Mouse (Mus musculus): ENCODE data around the gene Ntn1. TPM values are rescaled to one million over a fixed set of nuclear protein-coding genes. Genes with fewer than 3 reads are reported as not detected.

The Ntn1 gene
- polyA plus RNA-seq, 1 experiment from 2014 or later, result 18.3 TPM

- 55% methylated on average over 4 of the region's 4 CpGs for WGBS
- no peaks in the 10 kb centered on the region for H3K9me3 ChIP-seq (replicated peaks)
- peaks cover 46% of the 10 kb centered on the region for H3K27me3 ChIP-seq
Observed at GRCm38 (mm10) chr11:68404185-68404584, 3.6 kb upstream of the Ntn1 start.

GRCm38 (mm10) chr11:68401428-68401827, 805 bp upstream of the Ntn1 start:
- Histone ChIP-seq H3K27ac (no peak overlapping the region), H3K9me3 (replicated peaks) (no peaks in the 10 kb centered on the region), H3K4me3 (no peak overlapping the region), H3K36me3 (no peaks in the 10 kb centered on the region), H3K9ac (no peak overlapping the region), H3K4me1 (replicated peaks) (peaks cover 29% of the 10 kb centered on the region), H3K27me3 (peaks cover 74% of the 10 kb centered on the region), H3K4me2 (no peak overlapping the region)
- 31% methylated on average over 5 of the region's 5 CpGs for WGBS
- no peak for ATAC-seq (replicated peaks; ENCODE audit: insufficient number of reproducible peaks, insufficient read depth, low FRiP score, low read depth)

More at GRCm38 (mm10) chr11:68404185-68404584, 3.6 kb upstream of the Ntn1 start:
- H3K27ac ChIP-seq, result no peak overlapping the region
- peaks cover 27% of the 10 kb centered on the region for H3K4me1 ChIP-seq (replicated peaks)
- ATAC-seq (replicated peaks; ENCODE audit: insufficient number of reproducible peaks, insufficient read depth, low FRiP score, low read depth), result no peak
- H3K4me3 ChIP-seq, result no peak overlapping the region
- no peaks in the 10 kb centered on the region for H3K36me3 ChIP-seq
- H3K4me2 ChIP-seq, result no peak overlapping the region
- no peak overlapping the region for H3K9ac ChIP-seq

- peak; percentile 50 for ATAC-seq (replicated peaks; ENCODE audit: insufficient number of reproducible peaks, insufficient read depth, low FRiP score, low read depth)
- H3K27ac ChIP-seq, result peak overlapping the region; percentile 72
- WGBS, result under 1% methylated on average over 53 of the region's 57 CpGs
- H3K9ac ChIP-seq, result peak overlapping the region; percentile 68
- no peaks in the 10 kb centered on the region for H3K9me3 ChIP-seq (replicated peaks)
- peaks cover 25% of the 10 kb centered on the region for H3K4me1 ChIP-seq (replicated peaks)
- no peaks in the 10 kb centered on the region for H3K36me3 ChIP-seq
- H3K27me3 ChIP-seq, result peaks cover 84% of the 10 kb centered on the region
- H3K4me3 ChIP-seq, result peak overlapping the region; percentile 61
- H3K4me2 ChIP-seq, result peak overlapping the region; percentile 97
Observed at GRCm38 (mm10) chr11:68400021-68400671, 477 bp downstream of the Ntn1 start.

- Histone ChIP-seq H3K4me2 (peak overlapping the region; percentile 97), H3K36me3 (no peaks in the 10 kb centered on the region), H3K9ac (peak overlapping the region; percentile 68), H3K27me3 (peaks cover 88% of the 10 kb centered on the region), H3K4me3 (peak overlapping the region; percentile 61), H3K9me3 (replicated peaks) (no peaks in the 10 kb centered on the region), H3K4me1 (replicated peaks) (peaks cover 25% of the 10 kb centered on the region), H3K27ac (peak overlapping the region; percentile 72)
- WGBS, result 1% methylated on average over 47 of the region's 47 CpGs
- ATAC-seq (replicated peaks; ENCODE audit: insufficient number of reproducible peaks, insufficient read depth, low FRiP score, low read depth), result peak; percentile 40
Observed at GRCm38 (mm10) chr11:68399548-68400020, 1.0 kb downstream of the Ntn1 start.

- no peaks in the 10 kb centered on the region for H3K36me3 ChIP-seq
- peak overlapping the region; percentile 61 for H3K4me3 ChIP-seq
- ATAC-seq (replicated peaks; ENCODE audit: insufficient number of reproducible peaks, insufficient read depth, low FRiP score, low read depth), result no peak
- H3K9ac ChIP-seq, result peak overlapping the region; percentile 68
- 20% methylated on average over 24 of the region's 24 CpGs for WGBS
- peaks cover 91% of the 10 kb centered on the region for H3K27me3 ChIP-seq
- peak overlapping the region; percentile 97 for H3K4me2 ChIP-seq
- peak overlapping the region; percentile 72 for H3K27ac ChIP-seq
- no peaks in the 10 kb centered on the region for H3K9me3 ChIP-seq (replicated peaks)
- H3K4me1 ChIP-seq (replicated peaks), result peaks cover 25% of the 10 kb centered on the region
Observed at GRCm38 (mm10) chr11:68398891-68399547, 1.6 kb downstream of the Ntn1 start.

GRCm38 (mm10) chr11:68395546-68395945, 5.1 kb downstream of the Ntn1 start:
- 69% methylated on average over 5 of the region's 5 CpGs for WGBS
- no peak overlapping the region for H3K4me2 ChIP-seq
- H3K27me3 ChIP-seq, result peaks cover 90% of the 10 kb centered on the region
- no peak overlapping the region for H3K4me3 ChIP-seq
- no peak for ATAC-seq (replicated peaks; ENCODE audit: insufficient number of reproducible peaks, insufficient read depth, low FRiP score, low read depth)
- no peaks in the 10 kb centered on the region for H3K36me3 ChIP-seq
- H3K4me1 ChIP-seq (replicated peaks), result peaks cover 37% of the 10 kb centered on the region
- no peak overlapping the region for H3K27ac ChIP-seq
- no peaks in the 10 kb centered on the region for H3K9me3 ChIP-seq (replicated peaks)
- no peak overlapping the region for H3K9ac ChIP-seq

- H3K4me3 ChIP-seq, result no peak overlapping the region
- peaks cover 34% of the 10 kb centered on the region for H3K4me1 ChIP-seq (replicated peaks)
- ATAC-seq (replicated peaks; ENCODE audit: insufficient number of reproducible peaks, insufficient read depth, low FRiP score, low read depth), result no peak
- no peak overlapping the region for H3K9ac ChIP-seq
- H3K36me3 ChIP-seq, result no peaks in the 10 kb centered on the region
- H3K4me2 ChIP-seq, result no peak overlapping the region
- no peaks in the 10 kb centered on the region for H3K9me3 ChIP-seq (replicated peaks)
- peaks cover 84% of the 10 kb centered on the region for H3K27me3 ChIP-seq
- 42% methylated on average over 4 of the region's 4 CpGs for WGBS
- no peak overlapping the region for H3K27ac ChIP-seq
Observed at GRCm38 (mm10) chr11:68394749-68395148, 5.9 kb downstream of the Ntn1 start.

- no peaks in the 10 kb centered on the region for H3K36me3 ChIP-seq
- 60% methylated on average over 2 of the region's 2 CpGs for WGBS
Observed at GRCm38 (mm10) chr11:68393897-68394490, 6.6 kb downstream of the Ntn1 start.

GRCm38 (mm10) chr11:68390381-68391287, 10.0 kb downstream of the Ntn1 start:
- peak overlapping the region; percentile 6; the same call in 1 of the 2 replicates for H3K4me3 ChIP-seq
- ATAC-seq (replicated peaks; ENCODE audit: insufficient number of reproducible peaks, insufficient read depth, low FRiP score, low read depth), result peak; percentile 78
- peak overlapping the region; percentile 81 for H3K27ac ChIP-seq
- WGBS, result 4% methylated on average over 19 of the region's 19 CpGs
- H3K9me3 ChIP-seq (replicated peaks), result no peaks in the 10 kb centered on the region
- 0 out of 2 replicates have a peak overlapping the region, but pooled peaks have one; percentile 21 for H3K9ac ChIP-seq
- peaks cover 38% of the 10 kb centered on the region for H3K4me1 ChIP-seq (replicated peaks)
- H3K4me2 ChIP-seq, result peak overlapping the region; percentile 52
- H3K27me3 ChIP-seq, result peaks cover 74% of the 10 kb centered on the region
- no peaks in the 10 kb centered on the region for H3K36me3 ChIP-seq

More at GRCm38 (mm10) chr11:68393897-68394490, 6.6 kb downstream of the Ntn1 start:
- Histone ChIP-seq H3K27me3 (peaks cover 84% of the 10 kb centered on the region), H3K9ac (no peak overlapping the region), H3K4me1 (replicated peaks) (peaks cover 31% of the 10 kb centered on the region), H3K4me3 (no peak overlapping the region), H3K27ac (no peak overlapping the region), H3K9me3 (replicated peaks) (no peaks in the 10 kb centered on the region), H3K4me2 (no peak overlapping the region)
- no peak for ATAC-seq (replicated peaks; ENCODE audit: insufficient number of reproducible peaks, insufficient read depth, low FRiP score, low read depth)

- H3K9me3 ChIP-seq (replicated peaks), result no peaks in the 10 kb centered on the region
- H3K4me2 ChIP-seq, result peak overlapping the region; percentile 19; the same call in 1 of the 2 replicates
- H3K4me3 ChIP-seq, result no peak overlapping the region
- no peak overlapping the region for H3K9ac ChIP-seq
- peak overlapping the region; percentile 67 for H3K27ac ChIP-seq
- H3K36me3 ChIP-seq, result no peaks in the 10 kb centered on the region
- 12% methylated on average over 8 of the region's 8 CpGs for WGBS
- peaks cover 48% of the 10 kb centered on the region for H3K4me1 ChIP-seq (replicated peaks)
- ATAC-seq (replicated peaks; ENCODE audit: insufficient number of reproducible peaks, insufficient read depth, low FRiP score, low read depth), result no peak
- peaks cover 78% of the 10 kb centered on the region for H3K27me3 ChIP-seq
Observed at GRCm38 (mm10) chr11:68389621-68390020, 11.0 kb downstream of the Ntn1 start.
